Comparison of ENCODE assay signal across 20 mouse cellular contexts in the genomic region with DNA sequence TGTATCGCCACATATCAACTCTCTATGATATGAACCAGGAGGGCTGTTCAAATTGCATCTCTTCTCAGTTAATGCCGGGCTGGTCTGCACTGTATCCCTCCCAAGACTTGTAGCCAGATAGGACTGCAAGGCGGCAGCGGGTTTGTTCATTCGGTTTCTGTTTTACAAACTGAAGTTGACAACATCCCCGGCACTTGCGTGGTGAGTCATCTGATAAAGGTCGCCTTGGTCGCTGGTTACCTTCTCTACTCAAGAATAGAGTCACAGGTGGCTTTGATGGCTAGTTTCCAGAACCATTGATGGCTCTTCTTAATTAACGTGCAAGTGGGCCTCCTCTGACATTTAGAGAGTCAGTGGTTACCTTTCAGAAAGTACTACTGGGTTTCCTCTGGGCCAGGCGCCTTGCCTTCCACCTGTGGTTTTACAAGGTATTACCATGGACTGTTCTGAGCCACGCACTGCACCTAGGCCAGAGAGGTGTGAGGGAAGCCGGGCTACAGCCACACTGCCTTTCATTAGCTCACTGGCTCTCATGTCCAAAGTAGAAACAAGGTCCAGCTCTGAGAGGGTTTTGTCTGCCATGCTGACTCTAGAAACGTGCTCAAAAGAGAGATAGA.
DNase-seq lines count a peak whose midpoint lies in the region; ATAC-seq lines count a peak whose summit lies in the region.
"Had no signal": no experiment of that assay in that cellular context is flagged by ENCODE, and none has a peak within 500 bp of the region (broad histone marks: within the 10 kb centered on the region; RNA-seq: fewer than 3 reads in every experiment).

No protein-coding gene starts in this region.

- 0 out of 2 replicates have a peak, but pooled peaks cover 2% of the 10 kb centered on the region for H3K4me1 ChIP-seq in embryonic facial prominence, embryonic 15.5 days
- H3K4me1 ChIP-seq in embryonic facial prominence, embryonic 10.5 days: no peaks in the 10 kb centered on the region
- H3K4me1 ChIP-seq in liver, embryonic 13.5 days (replicated peaks): peaks cover 53% of the 10 kb centered on the region
- H3K4me1 ChIP-seq: embryonic facial prominence, embryonic 12.5 days; heart, embryonic 12.5 days; hindbrain, embryonic 13.5 days; intestine, embryonic 15.5 days; kidney, embryonic 15.5 days; limb, embryonic 12.5 days; lung, embryonic 15.5 days; midbrain, embryonic 12.5 days; neural tube, embryonic 13.5 days had no signal

- H3K27me3 ChIP-seq in embryonic facial prominence, embryonic 15.5 days: no peaks in the 10 kb centered on the region
- no peaks in the 10 kb centered on the region for H3K27me3 ChIP-seq in embryonic facial prominence, embryonic 10.5 days (replicated peaks; ENCODE audit: low read depth, poor library complexity, severe bottlenecking)
- H3K27me3 ChIP-seq in liver, embryonic 13.5 days: no peaks in the 10 kb centered on the region
- H3K27me3 ChIP-seq: embryonic facial prominence, embryonic 12.5 days; heart, embryonic 12.5 days; hindbrain, embryonic 13.5 days; intestine, embryonic 15.5 days; kidney, embryonic 15.5 days; limb, embryonic 12.5 days; lung, embryonic 15.5 days; midbrain, embryonic 12.5 days; neural tube, embryonic 13.5 days had no signal

- H3K9me3 ChIP-seq in embryonic facial prominence, embryonic 15.5 days (replicated peaks): no peaks in the 10 kb centered on the region
- no peaks in the 10 kb centered on the region for H3K9me3 ChIP-seq in embryonic facial prominence, embryonic 10.5 days
- H3K9me3 ChIP-seq in liver, embryonic 13.5 days (replicated peaks): no peaks in the 10 kb centered on the region
- H3K9me3 ChIP-seq: embryonic facial prominence, embryonic 12.5 days; heart, embryonic 12.5 days; hindbrain, embryonic 13.5 days; intestine, embryonic 15.5 days; kidney, embryonic 15.5 days; limb, embryonic 12.5 days; lung, embryonic 15.5 days; midbrain, embryonic 12.5 days; neural tube, embryonic 13.5 days had no signal

- ATAC-seq in embryonic facial prominence, embryonic 15.5 days (ENCODE audit: insufficient number of reproducible peaks, low FRiP score, low TSS enrichment, low read depth): peak; percentile 43; the same call in 1 of the 2 replicates
- peak; percentile 81 for ATAC-seq in activated CD4-positive, CD25-positive, alpha-beta regulatory T cell, adult 4 months
- ATAC-seq in liver, embryonic 13.5 days (ENCODE audit: low read depth): no peak
- ATAC-seq: forebrain, embryonic 16.5 days; intestine, embryonic 15.5 days had no signal

- no peaks in the 10 kb centered on the region for H3K36me3 ChIP-seq in embryonic facial prominence, embryonic 15.5 days
- H3K36me3 ChIP-seq in embryonic facial prominence, embryonic 10.5 days (replicated peaks): no peaks in the 10 kb centered on the region
- no peaks in the 10 kb centered on the region for H3K36me3 ChIP-seq in liver, embryonic 13.5 days
- H3K36me3 ChIP-seq: embryonic facial prominence, embryonic 12.5 days; heart, embryonic 12.5 days; hindbrain, embryonic 13.5 days; intestine, embryonic 15.5 days; kidney, embryonic 15.5 days; limb, embryonic 12.5 days; lung, embryonic 15.5 days; midbrain, embryonic 12.5 days; neural tube, embryonic 13.5 days had no signal

- H3K4me3 ChIP-seq in embryonic facial prominence, embryonic 15.5 days (replicated peaks): no peak overlapping the region
- H3K4me3 ChIP-seq in embryonic facial prominence, embryonic 10.5 days: no peak overlapping the region
- H3K4me3 ChIP-seq in liver, embryonic 13.5 days (replicated peaks): no peak overlapping the region
- H3K4me3 ChIP-seq: embryonic facial prominence, embryonic 12.5 days; heart, embryonic 12.5 days; hindbrain, embryonic 13.5 days; intestine, embryonic 15.5 days; kidney, embryonic 15.5 days; limb, embryonic 12.5 days; lung, embryonic 15.5 days; midbrain, embryonic 12.5 days; neural tube, embryonic 13.5 days had no signal

- no peak overlapping the region for H3K4me2 ChIP-seq in embryonic facial prominence, embryonic 15.5 days (replicated peaks)
- 0 out of 2 replicates have a peak overlapping the region, but pooled peaks have one; percentile 42 for H3K4me2 ChIP-seq in liver, embryonic 13.5 days
- H3K4me2 ChIP-seq: embryonic facial prominence, embryonic 12.5 days; heart, embryonic 12.5 days; hindbrain, embryonic 13.5 days; intestine, embryonic 15.5 days; kidney, embryonic 15.5 days; limb, embryonic 12.5 days; lung, embryonic 15.5 days; midbrain, embryonic 12.5 days; neural tube, embryonic 13.5 days had no signal

- DNase-seq in embryonic facial prominence, embryonic 10.5 days (ENCODE audit: low spot score): no peak
- no peak for DNase-seq in liver, embryonic 13.5 days
- peak; percentile 37 to 59 for DNase-seq in natural killer cell, adult 2 months (ENCODE audit: low spot score in 2 of 2)
- DNase-seq in adrenal gland, adult 2 months: no peak
- no peak for DNase-seq in spleen, adult 12 weeks (ENCODE audit: low spot score)
- no peak for DNase-seq in spleen, postnatal 4 days (ENCODE audit: low spot score in 2 of 2)
- DNase-seq: cerebellum, adult 2 months; lung, postnatal 4 days had no signal

- no peak overlapping the region for H3K27ac ChIP-seq in embryonic facial prominence, embryonic 15.5 days (replicated peaks)
- H3K27ac ChIP-seq in embryonic facial prominence, embryonic 10.5 days (replicated peaks): no peak overlapping the region
- H3K27ac ChIP-seq in liver, embryonic 13.5 days: peak overlapping the region; percentile 92
- H3K27ac ChIP-seq: embryonic facial prominence, embryonic 12.5 days; hindbrain, embryonic 13.5 days; intestine, embryonic 15.5 days; kidney, embryonic 15.5 days; limb, embryonic 12.5 days; lung, embryonic 15.5 days; midbrain, embryonic 12.5 days; neural tube, embryonic 13.5 days had no signal

- no peak overlapping the region for H3K9ac ChIP-seq in embryonic facial prominence, embryonic 15.5 days
- peak overlapping the region; percentile 50 for H3K9ac ChIP-seq in liver, embryonic 13.5 days
- H3K9ac ChIP-seq: embryonic facial prominence, embryonic 12.5 days; heart, embryonic 12.5 days; hindbrain, embryonic 13.5 days; intestine, embryonic 15.5 days; kidney, embryonic 15.5 days; limb, embryonic 12.5 days; lung, embryonic 15.5 days; midbrain, embryonic 12.5 days; neural tube, embryonic 13.5 days had no signal

- 92% methylated on average over 14 of the region's 14 CpGs for WGBS in embryonic facial prominence, embryonic 15.5 days
- 90% methylated on average over 14 of the region's 14 CpGs for WGBS in embryonic facial prominence, embryonic 10.5 days
- 61% methylated on average over 14 of the region's 14 CpGs for WGBS in liver, embryonic 13.5 days (ENCODE audit: insufficient replicate concordance)

Comparison
In these comparisons a context has a peak if more than half of its experiments do, and no peak if none do; other contexts are left out.
1. DNase-seq: peak in natural killer cell, adult 2 months (2 of 2); none in embryonic facial prominence, embryonic 10.5 days (single experiment), liver, embryonic 13.5 days (single experiment), adrenal gland, adult 2 months (single experiment), spleen, adult 12 weeks (single experiment) and spleen, postnatal 4 days (0 of 2).